Mouse (Mus musculus): ENCODE data around the gene Fbln5.

GRCm38 (mm10) chr12:101789767-101790166 lies 29.1 kb downstream of the Fbln5 start:
- TF ChIP-seq CTCF (IDR thresholded peaks at IDR 0.05; ENCODE audit: low read depth) = no peak
- no peak for TF ChIP-seq EP300 (optimal IDR thresholded peaks at IDR 0.05)

Data from stomach, postnatal 0 days (tissue).